Mouse (Mus musculus) bone marrow macrophage, adult 2 months (primary cell): ENCODE measurements around the gene Atf1.
"Not testable (repeated sequence)": the region's sequence is repeated elsewhere in the genome, so short reads cannot be mapped to it uniquely, and the experiment has no call there.

Experiments
- CTCF ChIP-seq: IDR thresholded peaks from 2 replicates; pipeline ENCODE4 v1.5.1; 2012; ENCODE audit warnings: low read depth, mild to moderate bottlenecking, low read length, moderate library complexity
- POLR2A ChIP-seq: IDR thresholded peaks from 2 replicates; pipeline ENCODE4 v1.6.1; 2012; ENCODE audit warnings: mild to moderate bottlenecking, low read depth, low read length, borderline replicate concordance

DNA sequence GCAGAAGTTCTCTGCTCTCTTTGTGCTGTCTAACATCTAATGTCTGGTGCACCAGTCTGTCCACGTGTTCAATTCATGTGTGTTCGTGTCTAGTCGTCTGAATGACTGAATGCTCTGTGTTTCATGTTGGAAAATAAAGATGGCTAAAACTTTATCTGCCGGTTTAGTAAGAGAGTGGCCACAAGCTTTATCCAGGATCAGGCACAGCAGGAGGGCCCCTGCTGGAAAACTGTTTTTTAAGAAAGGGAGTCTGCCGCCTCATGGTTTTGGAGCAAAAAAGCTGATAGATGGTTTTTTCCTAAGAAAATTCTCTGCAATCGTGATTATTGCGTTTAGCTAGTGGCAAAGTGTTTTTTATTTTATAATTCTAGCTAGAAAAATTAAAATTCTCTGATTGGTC, 43.0 kb downstream of the Atf1 start:
- not testable (repeated sequence) for TF ChIP-seq POLR2A, CTCF
